Comparison of ENCODE assay signal across 22 mouse cellular contexts in the genomic region with DNA sequence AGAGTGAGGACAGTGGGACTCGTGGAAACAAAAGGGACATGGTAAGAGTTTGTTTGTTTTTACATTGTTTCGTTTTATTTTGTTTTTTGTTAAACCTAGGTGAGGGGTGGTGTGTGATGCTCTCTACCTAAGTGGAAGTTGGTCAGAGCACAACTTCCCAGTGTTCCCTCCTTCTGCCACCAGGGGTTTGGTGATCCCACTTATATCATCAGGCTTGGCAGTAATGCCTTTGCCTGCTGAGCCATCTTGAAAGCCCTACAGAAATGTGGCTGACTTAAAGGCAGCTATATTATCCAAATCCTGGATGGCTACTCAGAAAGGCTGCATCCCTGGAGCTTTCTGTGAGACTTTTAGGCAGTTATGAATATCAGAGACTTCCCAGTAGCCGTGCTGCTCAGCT. TPM values are rescaled to one million over a fixed set of nuclear protein-coding genes. Genes with fewer than 3 reads are reported as not detected.
DNase-seq lines count a peak whose midpoint lies in the region; ATAC-seq and TF ChIP-seq lines count a peak whose summit lies in the region.
"Had no signal": no experiment of that assay in that cellular context is flagged by ENCODE, and none has a peak within 500 bp of the region (broad histone marks: within the 10 kb centered on the region; RNA-seq: fewer than 3 reads in every experiment).

No protein-coding gene starts in this region.

- no peaks in the 10 kb centered on the region for H3K27me3 ChIP-seq in intestine, postnatal 0 days (replicated peaks; ENCODE audit: control insufficient read depth, insufficient read depth, low read length)
- H3K27me3 ChIP-seq in intestine, embryonic 16.5 days (replicated peaks; ENCODE audit: control insufficient read depth, insufficient read depth, low read length) = no peaks in the 10 kb centered on the region
- H3K27me3 ChIP-seq in lung, postnatal 0 days (replicated peaks; ENCODE audit: insufficient read depth, low read length) = no peaks in the 10 kb centered on the region
- no peaks in the 10 kb centered on the region for H3K27me3 ChIP-seq in hindbrain, embryonic 13.5 days
- H3K27me3 ChIP-seq: embryonic facial prominence, embryonic 15.5 days; hindbrain, embryonic 12.5 days had no signal

- no peak for TF ChIP-seq EP300 in lung, postnatal 0 days (IDR thresholded peaks at IDR 0.05)

- no peaks in the 10 kb centered on the region for H3K9me3 ChIP-seq in intestine, postnatal 0 days (ENCODE audit: control insufficient read depth)
- H3K9me3 ChIP-seq in intestine, embryonic 16.5 days (ENCODE audit: control insufficient read depth, low read length) = no peaks in the 10 kb centered on the region
- H3K9me3 ChIP-seq in lung, postnatal 0 days (ENCODE audit: low read length) = no peaks in the 10 kb centered on the region
- H3K9me3 ChIP-seq in hindbrain, embryonic 13.5 days = no peaks in the 10 kb centered on the region
- H3K9me3 ChIP-seq: embryonic facial prominence, embryonic 15.5 days; forebrain, embryonic 10.5 days; heart, embryonic 10.5 days; hindbrain, embryonic 12.5 days had no signal

- no peak overlapping the region for H3K4me2 ChIP-seq in intestine, postnatal 0 days (replicated peaks; ENCODE audit: low read depth)
- no peak overlapping the region for H3K4me2 ChIP-seq in intestine, embryonic 16.5 days (ENCODE audit: low read depth, low read length)
- no peak overlapping the region for H3K4me2 ChIP-seq in lung, postnatal 0 days (replicated peaks; ENCODE audit: low read depth, low read length)
- H3K4me2 ChIP-seq in hindbrain, embryonic 13.5 days = no peak overlapping the region
- H3K4me2 ChIP-seq: embryonic facial prominence, embryonic 15.5 days; hindbrain, embryonic 12.5 days had no signal

- no peak overlapping the region for H3K27ac ChIP-seq in intestine, postnatal 0 days (ENCODE audit: low read depth, low read length)
- H3K27ac ChIP-seq in intestine, embryonic 16.5 days (ENCODE audit: low read length) = no peak overlapping the region
- H3K27ac ChIP-seq in lung, postnatal 0 days (ENCODE audit: low read length) = no peak overlapping the region
- no peak overlapping the region for H3K27ac ChIP-seq in hindbrain, embryonic 13.5 days
- H3K27ac ChIP-seq: embryonic facial prominence, embryonic 15.5 days; forebrain, embryonic 10.5 days; heart, embryonic 10.5 days; hindbrain, embryonic 12.5 days; hindbrain, postnatal 0 days had no signal

- H3K36me3 ChIP-seq in intestine, postnatal 0 days (ENCODE audit: control insufficient read depth, insufficient read depth) = no peaks in the 10 kb centered on the region
- no peaks in the 10 kb centered on the region for H3K36me3 ChIP-seq in intestine, embryonic 16.5 days (ENCODE audit: control insufficient read depth, insufficient read depth, low read length)
- no peaks in the 10 kb centered on the region for H3K36me3 ChIP-seq in lung, postnatal 0 days (ENCODE audit: insufficient read depth, low read length)
- no peaks in the 10 kb centered on the region for H3K36me3 ChIP-seq in hindbrain, embryonic 13.5 days
- H3K36me3 ChIP-seq: embryonic facial prominence, embryonic 15.5 days; forebrain, embryonic 10.5 days; heart, embryonic 10.5 days; hindbrain, embryonic 12.5 days had no signal

- ATAC-seq in intestine, postnatal 0 days = no peak
- ATAC-seq in intestine, embryonic 16.5 days = no peak
- no peak for ATAC-seq in lung, postnatal 0 days
- no peak for ATAC-seq in hindbrain, embryonic 13.5 days (ENCODE audit: low FRiP score)
- ATAC-seq: hindbrain, postnatal 0 days had no signal

- WGBS in intestine, postnatal 0 days = 56% methylated on average over 3 of the region's 3 CpGs
- WGBS in intestine, embryonic 16.5 days = 59% methylated on average over 3 of the region's 3 CpGs
- WGBS in lung, postnatal 0 days = 55% methylated on average over 3 of the region's 3 CpGs
- WGBS in lung, adult 2 months = 46% methylated on average over 3 of the region's 3 CpGs
- WGBS in hindbrain, embryonic 13.5 days = 81% methylated on average over 3 of the region's 3 CpGs

- no peak overlapping the region for H3K9ac ChIP-seq in intestine, postnatal 0 days (ENCODE audit: low read depth, low read length)
- no peak overlapping the region for H3K9ac ChIP-seq in intestine, embryonic 16.5 days (ENCODE audit: low read depth, low read length)
- no peak overlapping the region for H3K9ac ChIP-seq in lung, postnatal 0 days (replicated peaks; ENCODE audit: low read depth)
- H3K9ac ChIP-seq in hindbrain, embryonic 13.5 days = no peak overlapping the region
- H3K9ac ChIP-seq: embryonic facial prominence, embryonic 15.5 days; hindbrain, embryonic 12.5 days had no signal

- H3K4me1 ChIP-seq in intestine, postnatal 0 days (replicated peaks; ENCODE audit: control insufficient read depth, insufficient read depth, low read length) = no peaks in the 10 kb centered on the region
- no peaks in the 10 kb centered on the region for H3K4me1 ChIP-seq in intestine, embryonic 16.5 days (ENCODE audit: control insufficient read depth, insufficient read depth, low read length)
- H3K4me1 ChIP-seq in lung, postnatal 0 days (ENCODE audit: insufficient read depth, low read depth, low read length) = no peaks in the 10 kb centered on the region
- H3K4me1 ChIP-seq in lung, adult 2 months (ENCODE audit: control insufficient read depth, insufficient read depth, low read length) = no peaks in the 10 kb centered on the region
- no peaks in the 10 kb centered on the region for H3K4me1 ChIP-seq in hindbrain, embryonic 13.5 days (replicated peaks)
- H3K4me1 ChIP-seq: embryonic facial prominence, embryonic 15.5 days; forebrain, embryonic 10.5 days; heart, embryonic 10.5 days; hindbrain, embryonic 12.5 days had no signal

- H3K4me3 ChIP-seq in intestine, postnatal 0 days (ENCODE audit: low read depth, low read length) = no peak overlapping the region
- no peak overlapping the region for H3K4me3 ChIP-seq in intestine, embryonic 16.5 days (ENCODE audit: low read length)
- no peak overlapping the region for H3K4me3 ChIP-seq in lung, postnatal 0 days (ENCODE audit: low read depth, low read length)
- H3K4me3 ChIP-seq in lung, adult 2 months (replicated peaks; ENCODE audit: extremely low read depth, low read depth, low read length) = no peak overlapping the region
- H3K4me3 ChIP-seq in hindbrain, embryonic 13.5 days = no peak overlapping the region
- H3K4me3 ChIP-seq: embryonic facial prominence, embryonic 15.5 days; erythroblast, embryonic 14.5 days; forebrain, embryonic 10.5 days; heart, embryonic 10.5 days; hindbrain, embryonic 12.5 days had no signal

- no peak for TF ChIP-seq POLR2A in lung, adult 2 months (IDR thresholded peaks at IDR 0.05; ENCODE audit: borderline replicate concordance, extremely low read depth, low read depth, low read length)

- TF ChIP-seq CTCF in intestine, postnatal 0 days (IDR thresholded peaks at IDR 0.05; ENCODE audit: low read depth) = peak; percentile 28
- peak; percentile 23; the same call in 1 of the 2 replicates for TF ChIP-seq CTCF in lung, postnatal 0 days (IDR thresholded peaks at IDR 0.05)
- no peak for TF ChIP-seq CTCF in lung, adult 2 months (IDR thresholded peaks at IDR 0.05; ENCODE audit: insufficient read depth, low read length)

- no peak for DNase-seq in lung, postnatal 0 days (ENCODE audit: low spot score)
- DNase-seq in lung, adult 2 months = no peak
- peak; percentile 45 for DNase-seq in ZHBTc4 (ENCODE audit: low read depth, low spot score)
- no peak for DNase-seq in frontal cortex, postnatal 10 days (ENCODE audit: low spot score in 2 of 2)
- DNase-seq: adrenal gland, adult 2 months; adrenal gland, postnatal 25 days; cerebellum, adult 2 months; cerebellum, postnatal 14 days; embryo, embryonic 11 days; gastrocnemius, postnatal 36 days; heart, adult 11 months; heart, postnatal 10 days; heart, postnatal 4 days had no signal

RNA-seq across cellular contexts. Expression of a gene that starts 36.7 kb away (rescaled TPM):
- polyA plus RNA-seq in intestine, postnatal 0 days (2015; fragmentation: Nextera tagmentation; extraction: Ambion mirVana) = 0.65 and 1.1 TPM in 2 replicates
- polyA plus RNA-seq in intestine, embryonic 16.5 days (2015; fragmentation: Nextera tagmentation; extraction: Ambion mirVana) = 0.78 and 1.3 TPM in 2 replicates
- polyA plus RNA-seq in lung, postnatal 0 days (2015; fragmentation: Nextera tagmentation; extraction: Ambion mirVana) = 1.6 and 1.7 TPM in 2 replicates
- polyA plus RNA-seq in lung, adult 2 months (2012; rRNA removed) = 16.3 and 17.4 TPM in 2 replicates
- 1.3 and 1.9 TPM in 2 replicates for polyA plus RNA-seq in hindbrain, embryonic 13.5 days (2015; fragmentation: Nextera tagmentation; extraction: Ambion mirVana)

RNA-seq across cellular contexts. Expression of a gene that starts 44.6 kb away (rescaled TPM):
- 47.7 and 51.3 TPM in 2 replicates for polyA plus RNA-seq in intestine, postnatal 0 days (2015; fragmentation: Nextera tagmentation; extraction: Ambion mirVana)
- 70.0 and 76.2 TPM in 2 replicates for polyA plus RNA-seq in intestine, embryonic 16.5 days (2015; fragmentation: Nextera tagmentation; extraction: Ambion mirVana)
- polyA plus RNA-seq in lung, postnatal 0 days (2015; fragmentation: Nextera tagmentation; extraction: Ambion mirVana) = 50.3 and 53.7 TPM in 2 replicates
- polyA plus RNA-seq in lung, adult 2 months (2012; rRNA removed) = 246 and 274 TPM in 2 replicates
- 77.5 and 79.9 TPM in 2 replicates for polyA plus RNA-seq in hindbrain, embryonic 13.5 days (2015; fragmentation: Nextera tagmentation; extraction: Ambion mirVana)
